Mouse (Mus musculus) forebrain, postnatal 0 days (tissue): ENCODE measurements around the gene Dmac2. TPM values are rescaled to one million over a fixed set of nuclear protein-coding genes. Genes with fewer than 3 reads are reported as not detected.

Source experiments
- ATAC-seq: fragments of 200-750 bp; cut with Nextera tagmentation; 2 replicates; pipeline ENCODE4 v1.8.0; 2017; ENCODE audit warnings: mild to moderate bottlenecking, moderate library complexity
- DNase-seq: peaks from one replicate; pipeline ENCODE4 v3.0.0-alpha.2; 2015
- H3K27ac ChIP-seq: fragments of 300-500 bp; sonication (generic); 2 replicates; pipeline ENCODE4 v1.5.1; 2014; ENCODE audit warnings: low read depth, mild to moderate bottlenecking, antibody characterized with exemption, low read length, moderate library complexity, mixed read lengths
- H3K27me3 ChIP-seq: fragments of 300-500 bp; sonication (generic); 2 replicates; pipeline ENCODE4 v1.6.1; 2014; ENCODE audit warnings: mild to moderate bottlenecking, low read length, mixed read lengths; ENCODE audit not compliant: insufficient read depth
- H3K36me3 ChIP-seq: fragments of 300-500 bp; sonication (generic); 2 replicates; pipeline ENCODE4 v1.6.1; 2014; ENCODE audit warnings: mild to moderate bottlenecking, moderate library complexity; ENCODE audit not compliant: insufficient read depth
- H3K4me1 ChIP-seq: fragments of 300-500 bp; sonication (generic); 2 replicates; pipeline ENCODE4 v1.6.1; 2014; ENCODE audit warnings: antibody characterized with exemption; ENCODE audit not compliant: insufficient read depth
- H3K4me2 ChIP-seq: fragments of 300-500 bp; sonication (generic); 2 replicates; pipeline ENCODE4 v1.6.1; 2014; ENCODE audit warnings: low read depth, mild to moderate bottlenecking, moderate library complexity
- H3K4me3 ChIP-seq: fragments of 300-500 bp; sonication (generic); 2 replicates; pipeline ENCODE4 v1.5.1; 2014; ENCODE audit warnings: low read depth, low read length, mixed read lengths
- H3K9ac ChIP-seq: fragments of 300-500 bp; sonication (generic); 2 replicates; pipeline ENCODE4 v1.6.1; 2014; ENCODE audit warnings: mild to moderate bottlenecking
- H3K9me3 ChIP-seq: fragments of 300-500 bp; sonication (generic); 2 replicates; pipeline ENCODE4 v1.6.1; 2016; ENCODE audit warnings: low read length
- CTCF ChIP-seq: sonication (generic); IDR thresholded peaks from 2 replicates; pipeline ENCODE4 v1.5.1; 2016; ENCODE audit warnings: antibody characterized with exemption, control low read depth, low read depth
- WGBS: fragments of 180-500 bp; shearing (Covaris S2); extraction: QIAGEN DNeasy Blood & Tissue Kit; methylation state at CpG from one replicate; pipeline ENCODE4 v1.1.7; 2014; 5-methylcytosine and 5-hydroxymethylcytosine counted together
- polyA plus RNA-seq: library from polyadenylated mRNA; unstranded; fragments of >200 nt; fragmentation: Nextera tagmentation; extraction: Ambion mirVana; gene quantifications from 2 replicates; pipeline ENCODE4 v1.2.1, GENCODE M21; 2015
- total RNA-seq: library from RNA; depleted of rRNA; stranded (reverse); fragments of >200 nt; gene quantifications from 2 replicates; pipeline ENCODE4 v1.2.3, GENCODE M21; 2014; rRNA removed

Dmac2 gene
- total and polyA plus RNA-seq, 2 experiments from 2014 or later: 40.6 to 45.8 TPM

GRCm38 (mm10) chr7:25669158-25669557, 49.9 kb downstream of the Dmac2 start:
- H3K4me2 ChIP-seq: no peak overlapping the region
- ATAC-seq (no peak), DNase-seq (no peak)
- H3K27ac ChIP-seq: no peak overlapping the region
- H3K4me1 ChIP-seq: no peaks in the 10 kb centered on the region
- H3K4me3 ChIP-seq: no peak overlapping the region
- WGBS: 94% methylated on average over 10 of the region's 10 CpGs
- H3K9me3 ChIP-seq: no peaks in the 10 kb centered on the region
- TF ChIP-seq CTCF: no peak
- H3K27me3 ChIP-seq: peaks cover 1% of the 10 kb centered on the region; the same call in 1 of the 2 replicates
- H3K36me3 ChIP-seq: peaks cover 22% of the 10 kb centered on the region
- no peak overlapping the region for H3K9ac ChIP-seq

- ATAC-seq: no peak
- no peak overlapping the region for H3K27ac ChIP-seq
- peaks cover 22% of the 10 kb centered on the region for H3K36me3 ChIP-seq
- no peak overlapping the region for H3K4me3 ChIP-seq
- WGBS: 84% methylated on average over 9 of the region's 9 CpGs
- no peak overlapping the region for H3K9ac ChIP-seq
- H3K9me3 ChIP-seq: no peaks in the 10 kb centered on the region
- H3K4me2 ChIP-seq: no peak overlapping the region
- DNase-seq: no peak
- no peak for TF ChIP-seq CTCF
- peaks cover 6% of the 10 kb centered on the region; the same call in 1 of the 2 replicates for H3K27me3 ChIP-seq
- H3K4me1 ChIP-seq: no peaks in the 10 kb centered on the region
Measured at GRCm38 (mm10) chr7:25669631-25670030, 50.4 kb downstream of the Dmac2 start.

GRCm38 (mm10) chr7:25670096-25670495, 50.9 kb downstream of the Dmac2 start:
- WGBS: 92% methylated on average over 4 of the region's 4 CpGs
- no peaks in the 10 kb centered on the region for H3K9me3 ChIP-seq
- H3K4me3 ChIP-seq: no peak overlapping the region
- no peak overlapping the region for H3K27ac ChIP-seq
- no peak for ATAC-seq
- no peak overlapping the region for H3K4me2 ChIP-seq
- no peaks in the 10 kb centered on the region; the same call in 1 of the 2 replicates for H3K4me1 ChIP-seq
- H3K27me3 ChIP-seq: peaks cover 7% of the 10 kb centered on the region; the same call in 1 of the 2 replicates
- H3K36me3 ChIP-seq: peaks cover 18% of the 10 kb centered on the region
- H3K9ac ChIP-seq: no peak overlapping the region
- no peak for DNase-seq
- TF ChIP-seq CTCF: no peak

GRCm38 (mm10) chr7:25671686-25672085, 52.5 kb downstream of the Dmac2 start:
- H3K4me1 ChIP-seq: peaks cover under 1% of the 10 kb centered on the region; the same call in 1 of the 2 replicates
- H3K9me3 ChIP-seq: no peaks in the 10 kb centered on the region
- peaks cover 7% of the 10 kb centered on the region; the same call in 1 of the 2 replicates for H3K27me3 ChIP-seq
- DNase-seq (no peak), ATAC-seq (no peak)
- no peak overlapping the region for H3K27ac ChIP-seq
- WGBS: 63% methylated on average over 2 of the region's 2 CpGs
- peaks cover 16% of the 10 kb centered on the region for H3K36me3 ChIP-seq
- TF ChIP-seq CTCF: no peak
- H3K4me3 ChIP-seq: no peak overlapping the region
- H3K9ac ChIP-seq: no peak overlapping the region
- no peak overlapping the region for H3K4me2 ChIP-seq

- 51% methylated on average over 4 of the region's 4 CpGs for WGBS
Measured at GRCm38 (mm10) chr7:25672442-25672841, 53.2 kb downstream of the Dmac2 start.

GRCm38 (mm10) chr7:25674297-25674696, 55.1 kb downstream of the Dmac2 start:
- H3K9ac ChIP-seq: peak overlapping the region; percentile 55; the same call in 1 of the 2 replicates
- peak overlapping the region; percentile 38 for H3K4me3 ChIP-seq
- 27% methylated on average over 9 of the region's 9 CpGs for WGBS
- TF ChIP-seq CTCF: no peak
- H3K4me2 ChIP-seq: peak overlapping the region; percentile 58
- no peaks in the 10 kb centered on the region for H3K9me3 ChIP-seq
- DNase-seq: no peak
- H3K27ac ChIP-seq: no peak overlapping the region
- H3K36me3 ChIP-seq: peaks cover 1% of the 10 kb centered on the region; the same call in 1 of the 2 replicates
- H3K4me1 ChIP-seq: peaks cover 4% of the 10 kb centered on the region; the same call in 1 of the 2 replicates
- peaks cover 7% of the 10 kb centered on the region; the same call in 1 of the 2 replicates for H3K27me3 ChIP-seq
- no peak for ATAC-seq

More at GRCm38 (mm10) chr7:25672442-25672841, 53.2 kb downstream of the Dmac2 start:
- Histone ChIP-seq H3K27ac (no peak overlapping the region), H3K4me1 (peaks cover 4% of the 10 kb centered on the region; the same call in 1 of the 2 replicates), H3K9me3 (no peaks in the 10 kb centered on the region), H3K9ac (no peak overlapping the region), H3K36me3 (peaks cover 16% of the 10 kb centered on the region), H3K4me2 (no peak overlapping the region), H3K4me3 (no peak overlapping the region), H3K27me3 (peaks cover 7% of the 10 kb centered on the region; the same call in 1 of the 2 replicates)
- DNase-seq: no peak
- TF ChIP-seq CTCF: 0 out of 2 replicates have a peak, but pooled peaks have one; percentile 5
- ATAC-seq: no peak

GRCm38 (mm10) chr7:25674719-25675300, 55.6 kb downstream of the Dmac2 start, which contains the start of gene Tmem91:
Gene Tmem91 (minus strand): TSS chr7:25675166.
- peak within 1 kb of the TSS; percentile 38 for H3K4me3 ChIP-seq
- H3K9me3 ChIP-seq: no peaks in the 10 kb centered on the region
- peaks cover 7% of the 10 kb centered on the region; the same call in 1 of the 2 replicates for H3K27me3 ChIP-seq
- ATAC-seq (peak; percentile 28; the same call in 1 of the 2 replicates), DNase-seq (no peak)
- no peaks in the 10 kb centered on the region for H3K36me3 ChIP-seq
- peaks cover 4% of the 10 kb centered on the region; the same call in 1 of the 2 replicates for H3K4me1 ChIP-seq
- no peak for TF ChIP-seq CTCF
- H3K4me2 ChIP-seq: peak within 1 kb of the TSS; percentile 58
- H3K9ac ChIP-seq: peak within 1 kb of the TSS; percentile 55
- H3K27ac ChIP-seq: no peak within 1 kb of the TSS
- 4% methylated on average over 29 of the region's 29 CpGs for WGBS

Other genes starting within 250 kb of the Dmac2 start
- not detected in 2 replicates for gene Cnfn, start 249.7 kb upstream of the Dmac2 start, total RNA-seq
- gene Cnfn, start 249.7 kb upstream of the Dmac2 start, polyA plus RNA-seq: not detected in 2 replicates
- gene Lipe, start 220.7 kb upstream of the Dmac2 start, total RNA-seq: 8.8 and 14.8 TPM in 2 replicates
- 6.7 and 8.0 TPM in 2 replicates for gene Lipe, start 220.7 kb upstream of the Dmac2 start, polyA plus RNA-seq
- gene Cxcl17, start 206.5 kb upstream of the Dmac2 start, total RNA-seq: not detected in 2 replicates
- 0.35 TPM in 1 of 2 replicates, not detected in the other for gene Cxcl17, start 206.5 kb upstream of the Dmac2 start, polyA plus RNA-seq
- gene Ceacam1, start 141.8 kb upstream of the Dmac2 start, total RNA-seq: 0.24 and 0.31 TPM in 2 replicates
- gene Ceacam1, start 141.8 kb upstream of the Dmac2 start, polyA plus RNA-seq: 0.75 and 1.4 TPM in 2 replicates
- gene Ceacam2, start 79.6 kb upstream of the Dmac2 start, total RNA-seq: not detected in 2 replicates
- not detected in 2 replicates for gene Ceacam2, start 79.6 kb upstream of the Dmac2 start, polyA plus RNA-seq
- gene Erich4, start 3.5 kb upstream of the Dmac2 start, total RNA-seq: not detected in 2 replicates
- not detected in 2 replicates for gene Erich4, start 3.5 kb upstream of the Dmac2 start, polyA plus RNA-seq
- gene B3gnt8, start 7.2 kb downstream of the Dmac2 start, total RNA-seq: 0.31 and 0.95 TPM in 2 replicates
- 1.0 and 1.3 TPM in 2 replicates for gene B3gnt8, start 7.2 kb downstream of the Dmac2 start, polyA plus RNA-seq
- gene Bckdha, start 39.6 kb downstream of the Dmac2 start, total RNA-seq: 55.7 and 55.9 TPM in 2 replicates
- 57.1 and 58.3 TPM in 2 replicates for gene Bckdha, start 39.6 kb downstream of the Dmac2 start, polyA plus RNA-seq
- 22.9 and 24.9 TPM in 2 replicates for gene Exosc5, start 39.8 kb downstream of the Dmac2 start, total RNA-seq
- 33.9 and 35.2 TPM in 2 replicates for gene Exosc5, start 39.8 kb downstream of the Dmac2 start, polyA plus RNA-seq
- 32.8 and 40.3 TPM in 2 replicates for gene Tmem91, start 55.8 kb downstream of the Dmac2 start, total RNA-seq
- gene Tmem91, start 55.8 kb downstream of the Dmac2 start, polyA plus RNA-seq: 40.9 and 61.4 TPM in 2 replicates
- gene B9d2, start 61.4 kb downstream of the Dmac2 start, total RNA-seq: 15.7 and 15.8 TPM in 2 replicates
- gene B9d2, start 61.4 kb downstream of the Dmac2 start, polyA plus RNA-seq: 58.2 and 60.1 TPM in 2 replicates
- gene Tgfb1, start 67.6 kb downstream of the Dmac2 start, total RNA-seq: 1.6 and 3.1 TPM in 2 replicates
- gene Tgfb1, start 67.6 kb downstream of the Dmac2 start, polyA plus RNA-seq: 0.39 and 0.56 TPM in 2 replicates
- 21.1 and 37.6 TPM in 2 replicates for gene Ccdc97, start 99.7 kb downstream of the Dmac2 start, total RNA-seq
- 31.7 and 32.0 TPM in 2 replicates for gene Ccdc97, start 99.7 kb downstream of the Dmac2 start, polyA plus RNA-seq
- 110 and 144 TPM in 2 replicates for gene Hnrnpul1, start 135.3 kb downstream of the Dmac2 start, total RNA-seq
- 47.3 and 47.9 TPM in 2 replicates for gene Hnrnpul1, start 135.3 kb downstream of the Dmac2 start, polyA plus RNA-seq
- 15.8 and 17.7 TPM in 2 replicates for gene Axl, start 169.3 kb downstream of the Dmac2 start, total RNA-seq
- 14.6 and 16.1 TPM in 2 replicates for gene Axl, start 169.3 kb downstream of the Dmac2 start, polyA plus RNA-seq
- gene Cyp2s1, start 197.5 kb downstream of the Dmac2 start, total RNA-seq: 1.2 and 2.0 TPM in 2 replicates
- gene Cyp2s1, start 197.5 kb downstream of the Dmac2 start, polyA plus RNA-seq: 1.4 and 1.9 TPM in 2 replicates